ENCODE assay signal across 8 mouse cellular contexts in genomic region chr14:31669161-31669611, GRCm38 (mm10). TPM values are rescaled to one million over a fixed set of nuclear protein-coding genes. Genes with fewer than 3 reads are reported as not detected.
DNase-seq lines count a peak whose midpoint lies in the region; ATAC-seq and TF ChIP-seq lines count a peak whose summit lies in the region.

No protein-coding gene starts in this region.

- no peak for TF ChIP-seq CTCF in spleen, adult 2 months (IDR thresholded peaks at IDR 0.05; ENCODE audit: extremely low read depth, insufficient read depth, insufficient read length, insufficient replicate concordance)
- no peak for TF ChIP-seq CTCF in liver, embryonic 14.5 days (IDR thresholded peaks at IDR 0.05; ENCODE audit: low read depth)

- H3K4me2 ChIP-seq in embryonic facial prominence, embryonic 13.5 days, result peak overlapping the region; percentile 29
- no peak overlapping the region for H3K4me2 ChIP-seq in heart, embryonic 11.5 days
- H3K4me2 ChIP-seq in liver, embryonic 14.5 days (ENCODE audit: low read depth), result 0 out of 2 replicates have a peak overlapping the region, but pooled peaks have one; percentile 22
- H3K4me2 ChIP-seq in neural tube, embryonic 11.5 days (ENCODE audit: low read depth), result no peak overlapping the region

- peaks cover 40% of the 10 kb centered on the region for H3K4me1 ChIP-seq in spleen, adult 2 months (ENCODE audit: control insufficient read depth, insufficient read depth, insufficient read length)
- peaks cover 43% of the 10 kb centered on the region for H3K4me1 ChIP-seq in embryonic facial prominence, embryonic 13.5 days
- H3K4me1 ChIP-seq in heart, embryonic 11.5 days (ENCODE audit: control insufficient read depth, insufficient read depth, low read length), result peaks cover 4% of the 10 kb centered on the region; the same call in 1 of the 2 replicates
- H3K4me1 ChIP-seq in liver, embryonic 14.5 days (replicated peaks; ENCODE audit: control insufficient read depth in 2 of 2, insufficient read depth in 2 of 2, low read length in 1 of 2), result peaks cover 0 to 22% of the 10 kb centered on the region in 2 experiments; a peak in 2 of 4 replicates
- peaks cover 20% of the 10 kb centered on the region for H3K4me1 ChIP-seq in neural tube, embryonic 11.5 days (ENCODE audit: control insufficient read depth, insufficient read depth, low read length)

- no peaks in the 10 kb centered on the region for H3K36me3 ChIP-seq in spleen, adult 2 months (ENCODE audit: control insufficient read depth, insufficient read depth, low read length)
- H3K36me3 ChIP-seq in embryonic facial prominence, embryonic 13.5 days, result peaks cover 18% of the 10 kb centered on the region
- peaks cover 7% of the 10 kb centered on the region; the same call in 1 of the 2 replicates for H3K36me3 ChIP-seq in heart, embryonic 11.5 days (ENCODE audit: control insufficient read depth, insufficient read depth, low read length)
- H3K36me3 ChIP-seq in liver, embryonic 14.5 days (replicated peaks; ENCODE audit: control insufficient read depth, insufficient read depth, low read depth), result no peaks in the 10 kb centered on the region
- peaks cover 3% of the 10 kb centered on the region; the same call in 1 of the 2 replicates for H3K36me3 ChIP-seq in neural tube, embryonic 11.5 days (ENCODE audit: control insufficient read depth, insufficient read depth, low read length)

- H3K9me3 ChIP-seq in embryonic facial prominence, embryonic 13.5 days, result no peaks in the 10 kb centered on the region
- H3K9me3 ChIP-seq in heart, embryonic 11.5 days (replicated peaks; ENCODE audit: control insufficient read depth, low read length), result no peaks in the 10 kb centered on the region
- no peaks in the 10 kb centered on the region for H3K9me3 ChIP-seq in liver, embryonic 14.5 days (ENCODE audit: control insufficient read depth, low read length)
- H3K9me3 ChIP-seq in neural tube, embryonic 11.5 days (ENCODE audit: control insufficient read depth, low read length), result no peaks in the 10 kb centered on the region

- peak; percentile 53; the same call in 1 of the 2 replicates for ATAC-seq in embryonic facial prominence, embryonic 13.5 days (ENCODE audit: insufficient number of reproducible peaks, insufficient read depth, low FRiP score, low TSS enrichment, low read depth)
- ATAC-seq in heart, embryonic 11.5 days (replicated peaks; ENCODE audit: insufficient number of reproducible peaks, low FRiP score, low TSS enrichment), result peak; percentile 52; the same call in 1 of the 2 replicates
- no peak for ATAC-seq in liver, embryonic 14.5 days (ENCODE audit: insufficient read depth)
- ATAC-seq in neural tube, embryonic 11.5 days (ENCODE audit: insufficient read depth, low FRiP score, low TSS enrichment), result peak; percentile 51
- no peak for ATAC-seq in monocyte, adult 5-6 weeks (replicated peaks; ENCODE audit: insufficient number of reproducible peaks, low FRiP score, low TSS enrichment, poor library complexity, severe bottlenecking)

- no peaks in the 10 kb centered on the region for H3K27me3 ChIP-seq in spleen, adult 2 months (ENCODE audit: control insufficient read depth, insufficient read depth, low read length)
- no peaks in the 10 kb centered on the region for H3K27me3 ChIP-seq in embryonic facial prominence, embryonic 13.5 days
- no peaks in the 10 kb centered on the region for H3K27me3 ChIP-seq in heart, embryonic 11.5 days (ENCODE audit: control insufficient read depth, insufficient read depth, low read length)
- no peaks in the 10 kb centered on the region for H3K27me3 ChIP-seq in liver, embryonic 14.5 days (ENCODE audit: control insufficient read depth, insufficient read depth, low read length)
- H3K27me3 ChIP-seq in neural tube, embryonic 11.5 days (ENCODE audit: control insufficient read depth, insufficient read depth, low read length), result no peaks in the 10 kb centered on the region

- no peak for TF ChIP-seq EP300 in liver, embryonic 14.5 days (IDR thresholded peaks at IDR 0.05; ENCODE audit: low read depth)

- no peak for TF ChIP-seq POLR2A in spleen, adult 2 months (IDR thresholded peaks at IDR 0.05; ENCODE audit: low read depth, low read length)

- H3K4me3 ChIP-seq in spleen, adult 2 months (ENCODE audit: extremely low read depth, insufficient read depth, insufficient read length), result no peak overlapping the region
- H3K4me3 ChIP-seq in embryonic facial prominence, embryonic 13.5 days, result no peak overlapping the region
- H3K4me3 ChIP-seq in heart, embryonic 11.5 days (ENCODE audit: low read depth, low read length), result no peak overlapping the region
- H3K4me3 ChIP-seq in liver, embryonic 14.5 days (ENCODE audit: insufficient read depth in 1 of 2, low read depth in 2 of 2, low read length in 2 of 2), result no peak overlapping the region
- H3K4me3 ChIP-seq in neural tube, embryonic 11.5 days (ENCODE audit: low read depth, low read length), result no peak overlapping the region

- DNase-seq in spleen, adult 2 months (ENCODE audit: low read depth in 1 of 2, low spot score in 2 of 2), result no peak
- DNase-seq in spleen, postnatal 4 days (ENCODE audit: low spot score in 2 of 2), result no peak
- DNase-seq in kidney, adult 9 months, result peak; percentile 74
- no peak for DNase-seq in liver, embryonic 14.5 days (ENCODE audit: low read depth in 3 of 3, low spot score in 3 of 3)
- peak; percentile 53 for DNase-seq in neural tube, embryonic 11.5 days (ENCODE audit: low spot score)

- 21% methylated on average over 13 of the region's 13 CpGs for WGBS in spleen, adult 2 months
- 62% methylated on average over 13 of the region's 13 CpGs for WGBS in embryonic facial prominence, embryonic 13.5 days
- WGBS in heart, embryonic 11.5 days (ENCODE audit: insufficient replicate concordance), result 57% methylated on average over 13 of the region's 13 CpGs
- 29% methylated on average over 13 of the region's 13 CpGs for WGBS in liver, embryonic 14.5 days (ENCODE audit: insufficient replicate concordance)
- 65% methylated on average over 13 of the region's 13 CpGs for WGBS in neural tube, embryonic 11.5 days

- H3K27ac ChIP-seq in spleen, adult 2 months (ENCODE audit: insufficient read depth, low read length), result peak overlapping the region; percentile 48
- peak overlapping the region; percentile 89 for H3K27ac ChIP-seq in embryonic facial prominence, embryonic 13.5 days
- H3K27ac ChIP-seq in heart, embryonic 11.5 days (ENCODE audit: low read depth, low read length), result peak overlapping the region; percentile 37
- no peak overlapping the region for H3K27ac ChIP-seq in liver, embryonic 14.5 days
- H3K27ac ChIP-seq in neural tube, embryonic 11.5 days (ENCODE audit: low read depth, low read length), result peak overlapping the region; percentile 79

- peak overlapping the region; percentile 6; the same call in 1 of the 2 replicates for H3K9ac ChIP-seq in embryonic facial prominence, embryonic 13.5 days
- no peak overlapping the region for H3K9ac ChIP-seq in heart, embryonic 11.5 days (ENCODE audit: low read depth, low read length)
- no peak overlapping the region for H3K9ac ChIP-seq in liver, embryonic 14.5 days (replicated peaks)
- peak overlapping the region; percentile 22 for H3K9ac ChIP-seq in neural tube, embryonic 11.5 days (ENCODE audit: low read length)

RNA-seq across cellular contexts. Expression of gene Hacl1, which starts 28.1 kb away (rescaled TPM):
- polyA plus RNA-seq in spleen, adult 2 months (2012; rRNA removed), result 4.5 and 6.1 TPM in 2 replicates
- polyA plus RNA-seq in embryonic facial prominence, embryonic 13.5 days (2015; fragmentation: Nextera tagmentation; extraction: Ambion mirVana), result 12.3 and 14.5 TPM in 2 replicates
- polyA plus RNA-seq in heart, embryonic 11.5 days (2014; fragmentation: Nextera tagmentation; extraction: Ambion mirVana), result 8.5 and 16.1 TPM in 2 replicates
- polyA plus RNA-seq in liver, embryonic 14.5 days (2012; rRNA removed), result 3.5 and 7.4 TPM in 2 replicates
- 10.7 and 13.3 TPM in 2 replicates for polyA plus RNA-seq in liver, embryonic 14.5 days (2014; fragmentation: Nextera tagmentation; extraction: Ambion mirVana)
- polyA plus RNA-seq in neural tube, embryonic 11.5 days (2014; fragmentation: Nextera tagmentation; extraction: Ambion mirVana), result 6.7 and 8.2 TPM in 2 replicates
- 10.1 to 31.8 TPM (median 11.9 TPM) in 3 replicates for total RNA-seq in monocyte, adult 5-6 weeks (2017)

RNA-seq across cellular contexts. Expression of gene Btd, which starts 28.4 kb away (rescaled TPM):
- 16.8 and 19.0 TPM in 2 replicates for polyA plus RNA-seq in spleen, adult 2 months (2012; rRNA removed)
- polyA plus RNA-seq in embryonic facial prominence, embryonic 13.5 days (2015; fragmentation: Nextera tagmentation; extraction: Ambion mirVana), result 32.2 and 33.5 TPM in 2 replicates
- 22.3 and 25.0 TPM in 2 replicates for polyA plus RNA-seq in heart, embryonic 11.5 days (2014; fragmentation: Nextera tagmentation; extraction: Ambion mirVana)
- polyA plus RNA-seq in liver, embryonic 14.5 days (2012; rRNA removed), result 7.6 and 12.9 TPM in 2 replicates
- polyA plus RNA-seq in liver, embryonic 14.5 days (2014; fragmentation: Nextera tagmentation; extraction: Ambion mirVana), result 8.8 and 8.9 TPM in 2 replicates
- polyA plus RNA-seq in neural tube, embryonic 11.5 days (2014; fragmentation: Nextera tagmentation; extraction: Ambion mirVana), result 14.5 and 16.0 TPM in 2 replicates
- 2.1 to 9.9 TPM (median 9.9 TPM) in 3 replicates for total RNA-seq in monocyte, adult 5-6 weeks (2017)

RNA-seq across cellular contexts. Expression of gene Gm49387, which starts 28.5 kb away (rescaled TPM):
- polyA plus RNA-seq in spleen, adult 2 months (2012; rRNA removed), result 0.32 TPM in 1 of 2 replicates, not detected in the other
- 0.78 and 1.1 TPM in 2 replicates for polyA plus RNA-seq in embryonic facial prominence, embryonic 13.5 days (2015; fragmentation: Nextera tagmentation; extraction: Ambion mirVana)
- polyA plus RNA-seq in heart, embryonic 11.5 days (2014; fragmentation: Nextera tagmentation; extraction: Ambion mirVana), result 0.84 TPM in 1 of 2 replicates, not detected in the other
- polyA plus RNA-seq in liver, embryonic 14.5 days (2012; rRNA removed), result not detected in 2 replicates
- 0.65 and 2.3 TPM in 2 replicates for polyA plus RNA-seq in liver, embryonic 14.5 days (2014; fragmentation: Nextera tagmentation; extraction: Ambion mirVana)
- 1.0 TPM in 1 of 2 replicates, not detected in the other for polyA plus RNA-seq in neural tube, embryonic 11.5 days (2014; fragmentation: Nextera tagmentation; extraction: Ambion mirVana)
- not detected in 3 replicates for total RNA-seq in monocyte, adult 5-6 weeks (2017)

Comparison
In these comparisons a context has a peak if more than half of its experiments do, and no peak if none do; other contexts are left out.
1. DNase-seq: peak in kidney, adult 9 months (single experiment) and neural tube, embryonic 11.5 days (single experiment); none in spleen, adult 2 months (0 of 2), spleen, postnatal 4 days (0 of 2) and liver, embryonic 14.5 days (0 of 3).
2. ATAC-seq: peak in embryonic facial prominence, embryonic 13.5 days (single experiment), heart, embryonic 11.5 days (single experiment) and neural tube, embryonic 11.5 days (single experiment); none in liver, embryonic 14.5 days (single experiment) and monocyte, adult 5-6 weeks (single experiment).
3. H3K4me2 ChIP-seq: peak in embryonic facial prominence, embryonic 13.5 days (single experiment) and liver, embryonic 14.5 days (single experiment); none in heart, embryonic 11.5 days (single experiment) and neural tube, embryonic 11.5 days (single experiment).
4. H3K9ac ChIP-seq: peak in embryonic facial prominence, embryonic 13.5 days (single experiment) and neural tube, embryonic 11.5 days (single experiment); none in heart, embryonic 11.5 days (single experiment) and liver, embryonic 14.5 days (single experiment).